Mouse (Mus musculus) CD8-positive naive resting alpha-beta T cell, adult 57 days (primary cell): ENCODE results near the gene Ccl20. TPM values are rescaled to one million over a fixed set of nuclear protein-coding genes. Genes with fewer than 3 reads are reported as not detected.

Experiments
- total RNA-seq: library from RNA; stranded (reverse); gene quantifications from one replicate; pipeline ENCODE4 v1.2.4, GENCODE M21; 2023

Ccl20 gene
- total RNA-seq: not detected

DNA sequence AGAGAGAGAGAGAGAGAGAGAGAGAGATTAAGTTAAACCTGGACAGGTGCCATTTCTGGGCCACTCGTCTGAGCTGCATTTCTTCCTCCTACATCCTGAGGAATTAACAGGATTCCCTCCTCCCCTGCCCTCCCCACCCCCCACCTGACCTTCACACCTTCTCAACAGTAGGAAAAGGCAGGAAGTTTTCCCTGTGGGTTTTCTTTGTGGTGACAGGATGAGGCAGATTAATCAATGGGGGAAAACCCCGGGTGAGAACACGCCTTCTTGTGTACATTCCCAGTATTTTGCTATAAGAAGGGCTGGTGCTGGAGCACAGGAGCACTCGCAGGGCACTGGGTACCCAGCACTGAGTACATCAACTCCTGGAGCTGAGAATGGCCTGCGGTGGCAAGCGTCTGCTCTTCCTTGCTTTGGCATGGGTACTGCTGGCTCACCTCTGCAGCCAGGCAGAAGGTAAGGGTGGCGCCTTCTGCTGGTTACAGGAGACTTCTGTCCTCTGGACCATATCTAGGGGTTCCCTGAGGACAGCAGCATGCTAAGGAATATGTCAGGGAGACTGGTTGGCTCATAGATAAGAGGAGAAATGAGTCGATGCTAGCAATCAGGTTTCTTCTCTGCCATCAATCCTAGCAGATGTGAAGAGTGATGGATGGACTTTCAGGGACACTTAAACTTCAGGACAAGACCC is at the start of gene Ccl20:
Ccl20 (plus strand) TSS at position 320 of the 691 bp plus-strand sequence.

DNA sequence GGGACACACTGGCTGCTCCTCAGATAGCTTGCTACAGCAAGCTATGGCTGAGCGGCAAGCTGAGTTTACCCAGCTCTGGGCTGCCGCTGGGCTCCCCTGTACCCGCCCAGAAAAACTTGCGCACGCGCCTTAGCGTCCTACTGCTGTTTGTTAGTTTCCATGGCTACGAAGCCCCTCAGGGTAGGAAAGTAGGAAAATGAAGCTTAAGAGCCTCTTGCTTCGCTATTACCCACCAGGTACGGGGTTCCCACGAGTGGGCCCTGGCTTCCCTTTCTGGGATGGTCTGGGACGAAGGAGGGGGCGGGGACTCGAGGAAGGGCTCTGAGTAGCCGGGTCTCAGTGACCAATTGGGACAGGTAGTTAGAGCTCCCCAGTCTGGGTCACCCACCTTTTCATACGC is 43.0 kb downstream of the Ccl20 start, which contains the start of gene Daw1:
Daw1 (plus strand) TSS at position 150 of the 400 bp plus-strand sequence.

Other genes with a start within 250 kb of the Ccl20 start
- 2.7 TPM for gene A030005L19Rik, start 203.4 kb upstream of the Ccl20 start, total RNA-seq
- gene A030014E15Rik, start 191.8 kb upstream of the Ccl20 start, total RNA-seq: not detected
- gene Gm6217, start 185.4 kb upstream of the Ccl20 start, total RNA-seq: not detected
- not detected for gene A030003K21Rik, start 173.4 kb upstream of the Ccl20 start, total RNA-seq
- gene Gm7544, start 160.8 kb upstream of the Ccl20 start, total RNA-seq: not detected
- gene Gm47955, start 156.5 kb upstream of the Ccl20 start, total RNA-seq: not detected
- not detected for gene Gm47959, start 116.2 kb upstream of the Ccl20 start, total RNA-seq
- gene Slc19a3, start 78.3 kb upstream of the Ccl20 start, total RNA-seq: not detected
- not detected for gene Krtap28-10, start 74.3 kb upstream of the Ccl20 start, total RNA-seq
- gene Gm47969, start 71.8 kb upstream of the Ccl20 start, total RNA-seq: not detected
- gene A030005K14Rik, start 57.4 kb upstream of the Ccl20 start, total RNA-seq: not detected
- not detected for gene Krtap28-13, start 55.8 kb upstream of the Ccl20 start, total RNA-seq
- not detected for gene Daw1, start 43.0 kb downstream of the Ccl20 start, total RNA-seq